Mouse (Mus musculus) ovary, postnatal 14 days (tissue): Measurements from ENCODE around the gene Polg.
A peak's percentile ranks its signal among the peaks of the same experiment; 100 is the strongest.

Experiments
- DNase-seq: peaks from one replicate; pipeline ENCODE4 v3.0.0; 2022; ENCODE audit warnings: low spot score

The Polg gene

GRCm38 (mm10) chr7:79465461-79466044, 609 bp downstream of the Polg start:
- DNase-seq = peak; percentile 9

- DNase-seq = no peak
These were observed 1.3 kb downstream of the Polg start for GRCm38 (mm10) chr7:79464776-79465420.

- no peak for DNase-seq
These were observed 2.6 kb downstream of the Polg start for GRCm38 (mm10) chr7:79463376-79464077.

GRCm38 (mm10) chr7:79461721-79462120, 4.4 kb downstream of the Polg start:
- DNase-seq = no peak

- no peak for DNase-seq
These were observed 18.7 kb downstream of the Polg start for GRCm38 (mm10) chr7:79447486-79447885.

GRCm38 (mm10) chr7:79447048-79447447, 19.1 kb downstream of the Polg start:
- no peak for DNase-seq

- no peak for DNase-seq
These were observed 26.1 kb downstream of the Polg start for GRCm38 (mm10) chr7:79440035-79440434.

- DNase-seq = no peak
These were observed 37.9 kb downstream of the Polg start for GRCm38 (mm10) chr7:79428243-79428642.

- no peak for DNase-seq
These were observed 40.4 kb downstream of the Polg start for GRCm38 (mm10) chr7:79425804-79426203.

- DNase-seq = no peak
These were observed 43.3 kb downstream of the Polg start for GRCm38 (mm10) chr7:79422876-79423275.

GRCm38 (mm10) chr7:79419950-79420349, 46.2 kb downstream of the Polg start:
- DNase-seq = no peak

- no peak for DNase-seq
These were observed 51.5 kb downstream of the Polg start for GRCm38 (mm10) chr7:79414449-79415375.

GRCm38 (mm10) chr7:79400296-79400695, 65.9 kb downstream of the Polg start:
- DNase-seq = no peak

- no peak for DNase-seq
These were observed 67.2 kb downstream of the Polg start for GRCm38 (mm10) chr7:79398971-79399370.

- DNase-seq = no peak
These were observed 67.7 kb downstream of the Polg start for GRCm38 (mm10) chr7:79398426-79398825.

GRCm38 (mm10) chr7:79397446-79397963, 68.7 kb downstream of the Polg start:
- DNase-seq = no peak
